Comparison of ENCODE assay signal across 28 mouse cellular contexts in the genomic region with DNA sequence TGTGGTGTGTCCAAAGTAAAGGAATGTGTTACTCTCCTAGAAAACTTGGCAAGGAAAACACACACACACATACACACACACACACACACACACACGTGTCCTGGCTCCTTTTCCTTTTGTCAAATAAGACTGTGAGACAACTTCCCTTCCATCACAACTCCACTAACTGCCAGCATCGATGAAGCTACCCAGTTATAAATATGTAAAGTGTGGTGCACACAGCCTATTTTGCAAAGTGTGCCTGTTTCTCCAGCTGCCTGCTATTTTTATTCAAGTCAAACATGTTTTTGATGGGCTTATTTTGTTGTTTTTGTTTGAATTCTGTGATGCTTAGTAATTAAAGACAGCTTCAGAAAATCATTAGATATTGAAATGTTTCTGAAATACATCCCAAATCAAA.
"Had no signal": no experiment of that assay in that cellular context is flagged by ENCODE, and none has a peak within 500 bp of the region (broad histone marks: within the 10 kb centered on the region; RNA-seq: fewer than 3 reads in every experiment).

No protein-coding gene starts in this region.

- ATAC-seq: hindbrain, embryonic 16.5 days; inflammation-experienced regulatory T-cells, adult 6 months; intestine, embryonic 15.5 days; intestine, postnatal 0 days had no signal

- H3K9ac ChIP-seq: heart, embryonic 12.5 days; hindbrain, embryonic 12.5 days; hindbrain, embryonic 14.5 days; intestine, embryonic 15.5 days; limb, embryonic 12.5 days; liver, embryonic 13.5 days; liver, embryonic 15.5 days had no signal

- H3K4me2 ChIP-seq: heart, embryonic 12.5 days; hindbrain, embryonic 12.5 days; hindbrain, embryonic 14.5 days; intestine, embryonic 15.5 days; limb, embryonic 12.5 days; liver, embryonic 11.5 days; liver, embryonic 13.5 days; liver, embryonic 15.5 days had no signal

- DNase-seq: gastrocnemius, adult 2 months; gastrocnemius, postnatal 10 days; gastrocnemius, postnatal 25 days; heart, adult 18-20 months; heart, postnatal 10 days; heart, postnatal 4 days; kidney, adult 18-20 months; kidney, adult 8-10 months; kidney, postnatal 10 days; kidney, postnatal 25 days; kidney, postnatal 4 days; liver; liver, embryonic 13.5 days had no signal

- H3K27ac ChIP-seq: gastrocnemius, adult 2 months; heart, embryonic 10.5 days; hindbrain, embryonic 10.5 days; hindbrain, embryonic 12.5 days; hindbrain, embryonic 14.5 days; intestine, embryonic 15.5 days; layer of hippocampus, adult 2 months; left cerebral cortex, adult 2 months; limb, embryonic 10.5 days; limb, embryonic 12.5 days; liver, embryonic 13.5 days; liver, embryonic 15.5 days had no signal

- H3K36me3 ChIP-seq: heart, embryonic 10.5 days; heart, embryonic 12.5 days; hindbrain, embryonic 10.5 days; hindbrain, embryonic 12.5 days; intestine, embryonic 15.5 days; limb, embryonic 10.5 days; limb, embryonic 12.5 days; liver, embryonic 13.5 days; liver, embryonic 15.5 days had no signal

- H3K4me1 ChIP-seq: heart, embryonic 10.5 days; heart, embryonic 12.5 days; hindbrain, embryonic 10.5 days; hindbrain, embryonic 12.5 days; intestine, embryonic 15.5 days; limb, embryonic 10.5 days; limb, embryonic 12.5 days; liver, embryonic 13.5 days; liver, embryonic 15.5 days had no signal

- H3K27me3 ChIP-seq: heart, embryonic 12.5 days; hindbrain, embryonic 12.5 days; intestine, embryonic 15.5 days; limb, embryonic 12.5 days; liver, embryonic 13.5 days; liver, embryonic 15.5 days had no signal

- H3K4me3 ChIP-seq: gastrocnemius, adult 2 months; heart, embryonic 10.5 days; heart, embryonic 12.5 days; hindbrain, embryonic 10.5 days; hindbrain, embryonic 12.5 days; intestine, embryonic 15.5 days; layer of hippocampus, adult 2 months; left cerebral cortex, adult 2 months; limb, embryonic 10.5 days; limb, embryonic 12.5 days; liver, embryonic 13.5 days; liver, embryonic 15.5 days had no signal

- H3K9me3 ChIP-seq: intestine, embryonic 15.5 days; limb, embryonic 10.5 days; liver, embryonic 15.5 days had no signal
